Comparison of ENCODE assay signal across 20 mouse cellular contexts in genomic region chr5:139827593-139827992, GRCm38 (mm10). TPM values are rescaled to one million over a fixed set of nuclear protein-coding genes. Genes with fewer than 3 reads are reported as not detected.
DNase-seq lines count a peak whose midpoint lies in the region; ATAC-seq and TF ChIP-seq lines count a peak whose summit lies in the region.
"Had no signal": no experiment of that assay in that cellular context is flagged by ENCODE, and none has a peak within 500 bp of the region (broad histone marks: within the 10 kb centered on the region; RNA-seq: fewer than 3 reads in every experiment).

No protein-coding gene starts in this region.

- H3K36me3 ChIP-seq in intestine, postnatal 0 days (ENCODE audit: control insufficient read depth, insufficient read depth): peaks cover 18% of the 10 kb centered on the region; the same call in 1 of the 2 replicates
- peaks cover 4% of the 10 kb centered on the region; the same call in 1 of the 2 replicates for H3K36me3 ChIP-seq in intestine, embryonic 16.5 days (ENCODE audit: control insufficient read depth, insufficient read depth, low read length)
- H3K36me3 ChIP-seq in stomach, postnatal 0 days (ENCODE audit: control insufficient read depth, insufficient read depth, low read length): peaks cover 5% of the 10 kb centered on the region; the same call in 1 of the 2 replicates
- H3K36me3 ChIP-seq in limb, embryonic 10.5 days: peaks cover 27% of the 10 kb centered on the region
- H3K36me3 ChIP-seq in forebrain, embryonic 11.5 days (ENCODE audit: control insufficient read depth, insufficient read depth, low read length): no peaks in the 10 kb centered on the region; the same call in 1 of the 2 replicates

- no peak overlapping the region for H3K27ac ChIP-seq in intestine, postnatal 0 days (ENCODE audit: low read depth, low read length)
- H3K27ac ChIP-seq in intestine, embryonic 16.5 days (ENCODE audit: low read length): no peak overlapping the region
- no peak overlapping the region for H3K27ac ChIP-seq in stomach, postnatal 0 days (replicated peaks)
- no peak overlapping the region for H3K27ac ChIP-seq in limb, embryonic 10.5 days
- H3K27ac ChIP-seq in forebrain, embryonic 11.5 days (ENCODE audit: low read depth, low read length): no peak overlapping the region

- H3K9me3 ChIP-seq in intestine, postnatal 0 days (ENCODE audit: control insufficient read depth): no peaks in the 10 kb centered on the region
- H3K9me3 ChIP-seq in intestine, embryonic 16.5 days (ENCODE audit: control insufficient read depth, low read length): no peaks in the 10 kb centered on the region
- H3K9me3 ChIP-seq in stomach, postnatal 0 days (ENCODE audit: control insufficient read depth, low read length): no peaks in the 10 kb centered on the region
- H3K9me3 ChIP-seq in limb, embryonic 10.5 days (replicated peaks): no peaks in the 10 kb centered on the region
- H3K9me3 ChIP-seq in forebrain, embryonic 11.5 days (ENCODE audit: control insufficient read depth, low read length): no peaks in the 10 kb centered on the region
- H3K9me3 ChIP-seq: heart, embryonic 10.5 days; hindbrain, embryonic 10.5 days; liver, embryonic 15.5 days; megakaryocyte, embryonic 14.5 days had no signal

- TF ChIP-seq CTCF in intestine, postnatal 0 days (IDR thresholded peaks at IDR 0.05; ENCODE audit: low read depth): peak; percentile 63
- TF ChIP-seq CTCF in stomach, postnatal 0 days (IDR thresholded peaks at IDR 0.05; ENCODE audit: low read depth): peak; percentile 62

- H3K4me1 ChIP-seq in intestine, postnatal 0 days (replicated peaks; ENCODE audit: control insufficient read depth, insufficient read depth, low read length): peaks cover 6% of the 10 kb centered on the region
- H3K4me1 ChIP-seq in intestine, embryonic 16.5 days (ENCODE audit: control insufficient read depth, insufficient read depth, low read length): peaks cover 8% of the 10 kb centered on the region
- H3K4me1 ChIP-seq in stomach, postnatal 0 days (replicated peaks; ENCODE audit: control insufficient read depth, insufficient read depth): peaks cover 3% of the 10 kb centered on the region
- peaks cover 20% of the 10 kb centered on the region for H3K4me1 ChIP-seq in limb, embryonic 10.5 days
- H3K4me1 ChIP-seq in forebrain, embryonic 11.5 days (replicated peaks; ENCODE audit: control insufficient read depth, insufficient read depth, low read length): peaks cover 8% of the 10 kb centered on the region

- 96% methylated on average over 1 of the region's 1 CpGs for WGBS in intestine, postnatal 0 days
- WGBS in intestine, embryonic 16.5 days: 91% methylated on average over 1 of the region's 1 CpGs
- 92% methylated on average over 1 of the region's 1 CpGs for WGBS in stomach, postnatal 0 days
- 92% methylated on average over 1 of the region's 1 CpGs for WGBS in limb, embryonic 10.5 days
- WGBS in forebrain, embryonic 11.5 days: 93% methylated on average over 1 of the region's 1 CpGs

- no peak overlapping the region for H3K4me3 ChIP-seq in intestine, postnatal 0 days (ENCODE audit: low read depth, low read length)
- no peak overlapping the region for H3K4me3 ChIP-seq in intestine, embryonic 16.5 days (ENCODE audit: low read length)
- H3K4me3 ChIP-seq in stomach, postnatal 0 days (ENCODE audit: low read depth, low read length): no peak overlapping the region
- H3K4me3 ChIP-seq in limb, embryonic 10.5 days: no peak overlapping the region
- no peak overlapping the region for H3K4me3 ChIP-seq in forebrain, embryonic 11.5 days (ENCODE audit: low read depth, low read length)

- no peak overlapping the region for H3K9ac ChIP-seq in intestine, postnatal 0 days (ENCODE audit: low read depth, low read length)
- H3K9ac ChIP-seq in intestine, embryonic 16.5 days (ENCODE audit: low read depth, low read length): no peak overlapping the region
- H3K9ac ChIP-seq in stomach, postnatal 0 days (ENCODE audit: low read length): no peak overlapping the region
- H3K9ac ChIP-seq in forebrain, embryonic 11.5 days (ENCODE audit: low read length): no peak overlapping the region

- DNase-seq in thymus, postnatal 0 days (ENCODE audit: low spot score): peak; percentile 18
- DNase-seq in thymus, postnatal 10 days (ENCODE audit: low spot score in 2 of 2): no peak
- peak; percentile 26 for DNase-seq in T-cell, adult 2 months (ENCODE audit: low spot score)
- no peak for DNase-seq in stomach, postnatal 0 days (ENCODE audit: low spot score)
- DNase-seq in limb, embryonic 10.5 days (ENCODE audit: low spot score): no peak
- no peak for DNase-seq in forebrain, embryonic 11.5 days (ENCODE audit: low spot score)
- DNase-seq: adrenal gland, postnatal 14 days; embryo, embryonic 11 days; kidney, postnatal 25 days; right cerebral cortex, postnatal 25 days had no signal

- no peak for TF ChIP-seq EP300 in stomach, postnatal 0 days (optimal IDR thresholded peaks at IDR 0.05)

- no peak overlapping the region for H3K4me2 ChIP-seq in intestine, postnatal 0 days (replicated peaks; ENCODE audit: low read depth)
- no peak overlapping the region for H3K4me2 ChIP-seq in intestine, embryonic 16.5 days (ENCODE audit: low read depth, low read length)
- no peak overlapping the region for H3K4me2 ChIP-seq in stomach, postnatal 0 days (replicated peaks; ENCODE audit: low read depth)
- H3K4me2 ChIP-seq in forebrain, embryonic 11.5 days (ENCODE audit: low read depth, low read length, severe bottlenecking): no peak overlapping the region

- no peaks in the 10 kb centered on the region for H3K27me3 ChIP-seq in intestine, postnatal 0 days (replicated peaks; ENCODE audit: control insufficient read depth, insufficient read depth, low read length)
- H3K27me3 ChIP-seq in intestine, embryonic 16.5 days (replicated peaks; ENCODE audit: control insufficient read depth, insufficient read depth, low read length): no peaks in the 10 kb centered on the region
- H3K27me3 ChIP-seq in stomach, postnatal 0 days (ENCODE audit: control insufficient read depth, insufficient read depth, low read length): no peaks in the 10 kb centered on the region
- no peaks in the 10 kb centered on the region for H3K27me3 ChIP-seq in limb, embryonic 10.5 days (ENCODE audit: low read depth, poor library complexity, severe bottlenecking)
- H3K27me3 ChIP-seq in forebrain, embryonic 11.5 days (ENCODE audit: control insufficient read depth, insufficient read depth, low read length): no peaks in the 10 kb centered on the region
- H3K27me3 ChIP-seq: megakaryocyte, embryonic 14.5 days had no signal

- no peak for ATAC-seq in intestine, postnatal 0 days
- ATAC-seq in intestine, embryonic 16.5 days: no peak
- ATAC-seq in stomach, postnatal 0 days (ENCODE audit: low FRiP score, low TSS enrichment): no peak
- no peak for ATAC-seq in forebrain, embryonic 11.5 days (replicated peaks; ENCODE audit: low FRiP score)

RNA-seq across cellular contexts. Expression of gene Psmg3, which starts 0.9 kb away (rescaled TPM):
- 33.9 and 34.4 TPM in 2 replicates for polyA plus RNA-seq in intestine, postnatal 0 days (2015; fragmentation: Nextera tagmentation; extraction: Ambion mirVana)
- polyA plus RNA-seq in intestine, embryonic 16.5 days (2015; fragmentation: Nextera tagmentation; extraction: Ambion mirVana): 67.6 and 80.3 TPM in 2 replicates
- polyA plus RNA-seq in thymus, postnatal 0 days (2015; fragmentation: Nextera tagmentation; extraction: Ambion mirVana): 91.9 and 93.8 TPM in 2 replicates
- 50.6 and 51.0 TPM in 2 replicates for polyA plus RNA-seq in stomach, postnatal 0 days (2015; fragmentation: Nextera tagmentation; extraction: Ambion mirVana)
- 89.9 and 116 TPM in 2 replicates for polyA plus RNA-seq in limb, embryonic 10.5 days (2016; fragmentation: Nextera tagmentation; extraction: Ambion mirVana)
- polyA plus RNA-seq in forebrain, embryonic 11.5 days (2014; fragmentation: Nextera tagmentation; extraction: Ambion mirVana): 75.4 and 76.3 TPM in 2 replicates

RNA-seq across cellular contexts. Expression of gene Gm26938, which starts 1.4 kb away (rescaled TPM):
- polyA plus RNA-seq in intestine, postnatal 0 days (2015; fragmentation: Nextera tagmentation; extraction: Ambion mirVana): not detected in 2 replicates
- not detected in 2 replicates for polyA plus RNA-seq in intestine, embryonic 16.5 days (2015; fragmentation: Nextera tagmentation; extraction: Ambion mirVana)
- not detected in 2 replicates for polyA plus RNA-seq in thymus, postnatal 0 days (2015; fragmentation: Nextera tagmentation; extraction: Ambion mirVana)
- polyA plus RNA-seq in stomach, postnatal 0 days (2015; fragmentation: Nextera tagmentation; extraction: Ambion mirVana): not detected in 2 replicates
- not detected in 2 replicates for polyA plus RNA-seq in limb, embryonic 10.5 days (2016; fragmentation: Nextera tagmentation; extraction: Ambion mirVana)
- 0.27 TPM in 1 of 2 replicates, not detected in the other for polyA plus RNA-seq in forebrain, embryonic 11.5 days (2014; fragmentation: Nextera tagmentation; extraction: Ambion mirVana)
- polyA plus RNA-seq: erythroblast, embryonic 14.5 days; heart, embryonic 10.5 days; hindbrain, embryonic 10.5 days; liver, embryonic 15.5 days; neural tube, embryonic 14.5 days; stomach, embryonic 14.5 days; urinary bladder, adult 2 months had no signal

RNA-seq across cellular contexts. Expression of gene Tmem184a, which starts 7.9 kb away (rescaled TPM):
- polyA plus RNA-seq in intestine, postnatal 0 days (2015; fragmentation: Nextera tagmentation; extraction: Ambion mirVana): 197 and 218 TPM in 2 replicates
- polyA plus RNA-seq in intestine, embryonic 16.5 days (2015; fragmentation: Nextera tagmentation; extraction: Ambion mirVana): 120 and 151 TPM in 2 replicates
- polyA plus RNA-seq in thymus, postnatal 0 days (2015; fragmentation: Nextera tagmentation; extraction: Ambion mirVana): 1.6 and 2.0 TPM in 2 replicates
- 72.0 and 84.3 TPM in 2 replicates for polyA plus RNA-seq in stomach, postnatal 0 days (2015; fragmentation: Nextera tagmentation; extraction: Ambion mirVana)
- 2.1 and 2.2 TPM in 2 replicates for polyA plus RNA-seq in limb, embryonic 10.5 days (2016; fragmentation: Nextera tagmentation; extraction: Ambion mirVana)
- 1.1 TPM in 2 replicates for polyA plus RNA-seq in forebrain, embryonic 11.5 days (2014; fragmentation: Nextera tagmentation; extraction: Ambion mirVana)

RNA-seq across cellular contexts. Expression of gene Mafk, which starts 36.3 kb away (rescaled TPM):
- polyA plus RNA-seq in intestine, postnatal 0 days (2015; fragmentation: Nextera tagmentation; extraction: Ambion mirVana): 23.1 and 25.5 TPM in 2 replicates
- polyA plus RNA-seq in intestine, embryonic 16.5 days (2015; fragmentation: Nextera tagmentation; extraction: Ambion mirVana): 25.0 and 25.2 TPM in 2 replicates
- polyA plus RNA-seq in thymus, postnatal 0 days (2015; fragmentation: Nextera tagmentation; extraction: Ambion mirVana): 39.4 and 40.8 TPM in 2 replicates
- polyA plus RNA-seq in stomach, postnatal 0 days (2015; fragmentation: Nextera tagmentation; extraction: Ambion mirVana): 19.4 TPM in 2 replicates
- 7.1 and 8.1 TPM in 2 replicates for polyA plus RNA-seq in limb, embryonic 10.5 days (2016; fragmentation: Nextera tagmentation; extraction: Ambion mirVana)
- polyA plus RNA-seq in forebrain, embryonic 11.5 days (2014; fragmentation: Nextera tagmentation; extraction: Ambion mirVana): 7.5 and 8.3 TPM in 2 replicates

RNA-seq across cellular contexts. Expression of gene Ints1, which starts 52.1 kb away (rescaled TPM):
- polyA plus RNA-seq in intestine, postnatal 0 days (2015; fragmentation: Nextera tagmentation; extraction: Ambion mirVana): 9.9 and 12.7 TPM in 2 replicates
- polyA plus RNA-seq in intestine, embryonic 16.5 days (2015; fragmentation: Nextera tagmentation; extraction: Ambion mirVana): 18.8 and 18.9 TPM in 2 replicates
- polyA plus RNA-seq in thymus, postnatal 0 days (2015; fragmentation: Nextera tagmentation; extraction: Ambion mirVana): 26.8 and 28.9 TPM in 2 replicates
- 7.9 and 8.0 TPM in 2 replicates for polyA plus RNA-seq in stomach, postnatal 0 days (2015; fragmentation: Nextera tagmentation; extraction: Ambion mirVana)
- polyA plus RNA-seq in limb, embryonic 10.5 days (2016; fragmentation: Nextera tagmentation; extraction: Ambion mirVana): 42.5 and 43.7 TPM in 2 replicates
- polyA plus RNA-seq in forebrain, embryonic 11.5 days (2014; fragmentation: Nextera tagmentation; extraction: Ambion mirVana): 40.5 and 42.0 TPM in 2 replicates

Comparison
In these comparisons a context has a peak if more than half of its experiments do, and no peak if none do; other contexts are left out.
1. DNase-seq: peak in thymus, postnatal 0 days (single experiment) and T-cell, adult 2 months (single experiment); none in thymus, postnatal 10 days (0 of 2), stomach, postnatal 0 days (single experiment), limb, embryonic 10.5 days (single experiment) and forebrain, embryonic 11.5 days (single experiment).
2. RNA of gene Tmem184a, which starts 7.9 kb away (polyA plus RNA-seq): 197 to 218 TPM in intestine, postnatal 0 days, 120 to 151 TPM in intestine, embryonic 16.5 days and 72.0 to 84.3 TPM in stomach, postnatal 0 days; 2.1 to 2.2 TPM in limb, embryonic 10.5 days, 1.6 to 2.0 TPM in thymus, postnatal 0 days and 1.1 TPM in forebrain, embryonic 11.5 days; every median in the first group is over 10 times any median in the second.